Mouse (Mus musculus): ENCODE measurements around the gene Srp68.

The Srp68 gene

GRCm38 (mm10) chr11:116203150-116203549 is 70.9 kb downstream of the Srp68 start:
- no peak for DNase-seq

- DNase-seq, result no peak
Observed at GRCm38 (mm10) chr11:116201151-116201550, 72.9 kb downstream of the Srp68 start.

GRCm38 (mm10) chr11:116198639-116199531 is 75.1 kb downstream of the Srp68 start, which contains the start of the genes Ten1 and Acox1:
Gene Ten1, plus strand, starts transcription at chr11:116198855.
Gene Acox1, minus strand, starts transcription at chr11:116199045.
- peak; percentile 98 for DNase-seq

- DNase-seq, result no peak
Observed at GRCm38 (mm10) chr11:116198132-116198531, 75.9 kb downstream of the Srp68 start.

- DNase-seq, result no peak
Observed at GRCm38 (mm10) chr11:116197584-116197906, 76.5 kb downstream of the Srp68 start.

- no peak for DNase-seq
Observed at GRCm38 (mm10) chr11:116196866-116197583, 77.0 kb downstream of the Srp68 start.

GRCm38 (mm10) chr11:116196336-116196735 is 77.7 kb downstream of the Srp68 start:
- no peak for DNase-seq

GRCm38 (mm10) chr11:116195252-116195651 is 78.8 kb downstream of the Srp68 start:
- DNase-seq, result no peak

Measured in cerebellum, postnatal 14 days (tissue).